Mouse (Mus musculus) testis, adult 2 months (tissue): ENCODE data around the gene Rbms3.

Source experiments
- CTCF ChIP-seq: fragments of 200-500 bp; IDR thresholded peaks from 2 replicates; pipeline ENCODE4 v1.5.1; 2012; ENCODE audit warnings: low read depth, mild to moderate bottlenecking, inconsistent platforms, low read length, moderate library complexity; ENCODE audit not compliant: control insufficient read depth, insufficient read depth, insufficient replicate concordance
- POLR2A ChIP-seq: fragments of 200-500 bp; IDR thresholded peaks from 2 replicates; pipeline ENCODE4 v1.6.1; 2012; ENCODE audit warnings: low read depth, mild to moderate bottlenecking, inconsistent platforms, low read length, moderate library complexity; ENCODE audit not compliant: control insufficient read depth

DNA sequence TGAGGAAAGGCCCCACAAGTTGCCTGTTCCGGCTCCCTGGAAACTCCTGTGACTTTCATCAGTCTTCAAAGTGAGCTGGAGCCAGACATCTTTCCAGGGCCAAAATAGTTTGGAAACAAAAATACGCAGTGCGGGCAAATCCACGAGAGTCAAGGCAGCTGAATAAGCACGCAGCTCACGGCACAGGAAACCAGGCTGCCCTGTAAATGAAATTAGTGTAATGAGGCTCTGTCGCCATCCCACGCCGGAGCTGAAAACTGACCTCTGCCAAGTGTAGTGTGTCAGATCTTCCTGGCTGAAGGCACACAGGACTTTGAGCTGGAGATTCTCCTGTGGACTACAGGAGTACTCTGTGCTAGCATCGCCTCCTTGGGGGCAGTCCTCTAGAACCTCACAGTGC is 63.4 kb downstream of the Rbms3 start:
- no peak for TF ChIP-seq POLR2A
- no peak for TF ChIP-seq CTCF
